Mouse (Mus musculus): ENCODE data around the gene Prim2. TPM values are rescaled to one million over a fixed set of nuclear protein-coding genes. Genes with fewer than 3 reads are reported as not detected.

Prim2 gene
- polyA plus RNA-seq, 1 experiment from 2014 or later: 16.1 TPM

- DNase-seq (ENCODE audit: low spot score) (no peak), ATAC-seq (replicated peaks; ENCODE audit: low FRiP score, low read depth) (no peak)
- no peaks in the 10 kb centered on the region for H3K9me3 ChIP-seq (replicated peaks; ENCODE audit: low read length)
- H3K36me3 ChIP-seq (ENCODE audit: insufficient read depth, low read length): no peaks in the 10 kb centered on the region
- no peak for TF ChIP-seq CTCF (IDR thresholded peaks at IDR 0.05; ENCODE audit: low read depth)
- H3K27me3 ChIP-seq (ENCODE audit: insufficient read depth, low read length): no peaks in the 10 kb centered on the region
- no peak overlapping the region for H3K4me2 ChIP-seq (ENCODE audit: low read length)
- H3K4me1 ChIP-seq (replicated peaks; ENCODE audit: insufficient read depth, low read length): no peaks in the 10 kb centered on the region
- no peak overlapping the region for H3K27ac ChIP-seq
- H3K4me3 ChIP-seq (replicated peaks; ENCODE audit: low read depth, low read length): no peak overlapping the region
- no peak overlapping the region for H3K9ac ChIP-seq (ENCODE audit: low read depth, low read length)
- 74% methylated on average over 2 of the region's 3 CpGs for WGBS
Observed at GRCm38 (mm10) chr1:33483746-33484145, 185.8 kb downstream of the Prim2 start.

GRCm38 (mm10) chr1:33480382-33480781 is 189.2 kb downstream of the Prim2 start:
- no peak for ATAC-seq (replicated peaks; ENCODE audit: low FRiP score, low read depth)
- no peaks in the 10 kb centered on the region for H3K27me3 ChIP-seq (ENCODE audit: insufficient read depth, low read length)
- H3K4me3 ChIP-seq (replicated peaks; ENCODE audit: low read depth, low read length): no peak overlapping the region
- no peaks in the 10 kb centered on the region for H3K4me1 ChIP-seq (replicated peaks; ENCODE audit: insufficient read depth, low read length)
- H3K9me3 ChIP-seq (replicated peaks; ENCODE audit: low read length): no peaks in the 10 kb centered on the region
- H3K27ac ChIP-seq: no peak overlapping the region
- TF ChIP-seq CTCF (IDR thresholded peaks at IDR 0.05; ENCODE audit: low read depth): no peak
- 68% methylated on average over 7 of the region's 7 CpGs for WGBS
- H3K36me3 ChIP-seq (ENCODE audit: insufficient read depth, low read length): no peaks in the 10 kb centered on the region
- H3K4me2 ChIP-seq (ENCODE audit: low read length): no peak overlapping the region
- no peak for DNase-seq (ENCODE audit: low spot score)
- no peak overlapping the region for H3K9ac ChIP-seq (ENCODE audit: low read depth, low read length)

GRCm38 (mm10) chr1:33471069-33471468 is 198.5 kb downstream of the Prim2 start:
- WGBS: 85% methylated on average over 6 of the region's 6 CpGs
- no peak for DNase-seq (ENCODE audit: low spot score)
- no peak overlapping the region for H3K9ac ChIP-seq (ENCODE audit: low read depth, low read length)
- no peaks in the 10 kb centered on the region for H3K36me3 ChIP-seq (ENCODE audit: insufficient read depth, low read length)
- no peak for TF ChIP-seq CTCF (IDR thresholded peaks at IDR 0.05; ENCODE audit: low read depth)
- no peak overlapping the region for H3K27ac ChIP-seq
- no peaks in the 10 kb centered on the region for H3K27me3 ChIP-seq (ENCODE audit: insufficient read depth, low read length)
- H3K4me1 ChIP-seq (replicated peaks; ENCODE audit: insufficient read depth, low read length): no peaks in the 10 kb centered on the region
- H3K9me3 ChIP-seq (replicated peaks; ENCODE audit: low read length): no peaks in the 10 kb centered on the region
- H3K4me2 ChIP-seq (ENCODE audit: low read length): no peak overlapping the region
- ATAC-seq (replicated peaks; ENCODE audit: low FRiP score, low read depth): no peak
- no peak overlapping the region for H3K4me3 ChIP-seq (replicated peaks; ENCODE audit: low read depth, low read length)

GRCm38 (mm10) chr1:33470222-33470621 is 199.4 kb downstream of the Prim2 start:
- no peaks in the 10 kb centered on the region for H3K4me1 ChIP-seq (replicated peaks; ENCODE audit: insufficient read depth, low read length)
- 94% methylated on average over 8 of the region's 8 CpGs for WGBS
- H3K4me2 ChIP-seq (ENCODE audit: low read length): no peak overlapping the region
- H3K4me3 ChIP-seq (replicated peaks; ENCODE audit: low read depth, low read length): no peak overlapping the region
- no peaks in the 10 kb centered on the region for H3K9me3 ChIP-seq (replicated peaks; ENCODE audit: low read length)
- no peaks in the 10 kb centered on the region for H3K27me3 ChIP-seq (ENCODE audit: insufficient read depth, low read length)
- DNase-seq (ENCODE audit: low spot score) (no peak), ATAC-seq (replicated peaks; ENCODE audit: low FRiP score, low read depth) (no peak)
- no peaks in the 10 kb centered on the region for H3K36me3 ChIP-seq (ENCODE audit: insufficient read depth, low read length)
- TF ChIP-seq CTCF (IDR thresholded peaks at IDR 0.05; ENCODE audit: low read depth): no peak
- H3K9ac ChIP-seq (ENCODE audit: low read depth, low read length): no peak overlapping the region
- no peak overlapping the region for H3K27ac ChIP-seq

GRCm38 (mm10) chr1:33464234-33464633 is 205.4 kb downstream of the Prim2 start:
- ATAC-seq (replicated peaks; ENCODE audit: low FRiP score, low read depth) (no peak), DNase-seq (ENCODE audit: low spot score) (peak; percentile 11)
- H3K27me3 ChIP-seq (ENCODE audit: insufficient read depth, low read length): no peaks in the 10 kb centered on the region
- WGBS: 68% methylated on average over 5 of the region's 5 CpGs
- H3K9ac ChIP-seq (ENCODE audit: low read depth, low read length): no peak overlapping the region
- no peaks in the 10 kb centered on the region for H3K4me1 ChIP-seq (replicated peaks; ENCODE audit: insufficient read depth, low read length)
- no peaks in the 10 kb centered on the region for H3K36me3 ChIP-seq (ENCODE audit: insufficient read depth, low read length)
- H3K27ac ChIP-seq: no peak overlapping the region
- H3K9me3 ChIP-seq (replicated peaks; ENCODE audit: low read length): no peaks in the 10 kb centered on the region
- H3K4me2 ChIP-seq (ENCODE audit: low read length): no peak overlapping the region
- no peak for TF ChIP-seq CTCF (IDR thresholded peaks at IDR 0.05; ENCODE audit: low read depth)
- no peak overlapping the region for H3K4me3 ChIP-seq (replicated peaks; ENCODE audit: low read depth, low read length)

- no peak overlapping the region for H3K4me3 ChIP-seq (replicated peaks; ENCODE audit: low read depth, low read length)
- no peak overlapping the region for H3K4me2 ChIP-seq (ENCODE audit: low read length)
- no peak for DNase-seq (ENCODE audit: low spot score)
- no peak overlapping the region for H3K9ac ChIP-seq (ENCODE audit: low read depth, low read length)
- H3K36me3 ChIP-seq (ENCODE audit: insufficient read depth, low read length): no peaks in the 10 kb centered on the region
- no peak overlapping the region for H3K27ac ChIP-seq
- H3K27me3 ChIP-seq (ENCODE audit: insufficient read depth, low read length): no peaks in the 10 kb centered on the region
- WGBS: 77% methylated on average over 8 of the region's 8 CpGs
- no peak for TF ChIP-seq CTCF (IDR thresholded peaks at IDR 0.05; ENCODE audit: low read depth)
- H3K9me3 ChIP-seq (replicated peaks; ENCODE audit: low read length): no peaks in the 10 kb centered on the region
- no peaks in the 10 kb centered on the region for H3K4me1 ChIP-seq (replicated peaks; ENCODE audit: insufficient read depth, low read length)
- no peak for ATAC-seq (replicated peaks; ENCODE audit: low FRiP score, low read depth)
Observed at GRCm38 (mm10) chr1:33460703-33461102, 208.9 kb downstream of the Prim2 start.

GRCm38 (mm10) chr1:33460262-33460661 is 209.3 kb downstream of the Prim2 start:
- Histone ChIP-seq H3K4me1 (replicated peaks; ENCODE audit: insufficient read depth, low read length) (no peaks in the 10 kb centered on the region), H3K9me3 (replicated peaks; ENCODE audit: low read length) (no peaks in the 10 kb centered on the region), H3K27me3 (ENCODE audit: insufficient read depth, low read length) (no peaks in the 10 kb centered on the region), H3K27ac (no peak overlapping the region), H3K4me3 (replicated peaks; ENCODE audit: low read depth, low read length) (no peak overlapping the region), H3K9ac (ENCODE audit: low read depth, low read length) (no peak overlapping the region), H3K4me2 (ENCODE audit: low read length) (no peak overlapping the region), H3K36me3 (ENCODE audit: insufficient read depth, low read length) (no peaks in the 10 kb centered on the region)
- DNase-seq (ENCODE audit: low spot score) (no peak), ATAC-seq (replicated peaks; ENCODE audit: low FRiP score, low read depth) (no peak)
- TF ChIP-seq CTCF (IDR thresholded peaks at IDR 0.05; ENCODE audit: low read depth): no peak
- WGBS: 87% methylated on average over 3 of the region's 3 CpGs

Data from kidney, postnatal 0 days (tissue).